Mouse (Mus musculus) intestine, embryonic 16.5 days (tissue): ENCODE data around the gene Aifm3. TPM values are rescaled to one million over a fixed set of nuclear protein-coding genes. Genes with fewer than 3 reads are reported as not detected.

ENCODE experiments used
- ATAC-seq: fragments of 200-750 bp; cut with Nextera tagmentation; 2 replicates; pipeline ENCODE4 v1.8.0; 2017; ENCODE audit warnings: moderate TSS enrichment, moderate library complexity
- H3K27ac ChIP-seq: fragments of 300-500 bp; sonication (generic); 2 replicates; pipeline ENCODE4 v1.5.1; 2014; ENCODE audit warnings: mild to moderate bottlenecking, low read length
- H3K27me3 ChIP-seq: fragments of 300-500 bp; sonication (generic); replicated peaks from 2 replicates; pipeline ENCODE4 v1.6.1; 2014; ENCODE audit warnings: low read length, control low read depth, mixed read lengths; ENCODE audit not compliant: control insufficient read depth, insufficient read depth
- H3K36me3 ChIP-seq: fragments of 300-500 bp; sonication (generic); 2 replicates; pipeline ENCODE4 v1.6.1; 2014; ENCODE audit warnings: low read length, control low read depth; ENCODE audit not compliant: control insufficient read depth, insufficient read depth
- H3K4me1 ChIP-seq: fragments of 300-500 bp; sonication (generic); 2 replicates; pipeline ENCODE4 v1.6.1; 2014; ENCODE audit warnings: low read length, control low read depth, mixed read lengths; ENCODE audit not compliant: control insufficient read depth, insufficient read depth
- H3K4me2 ChIP-seq: fragments of 300-500 bp; sonication (generic); 2 replicates; pipeline ENCODE4 v1.6.1; 2014; ENCODE audit warnings: low read depth, low read length, control low read depth
- H3K4me3 ChIP-seq: fragments of 300-500 bp; sonication (generic); 2 replicates; pipeline ENCODE4 v1.5.1; 2014; ENCODE audit warnings: mild to moderate bottlenecking, low read length
- H3K9ac ChIP-seq: fragments of 300-500 bp; sonication (generic); 2 replicates; pipeline ENCODE4 v1.6.1; 2014; ENCODE audit warnings: low read depth, low read length
- H3K9me3 ChIP-seq: fragments of 300-500 bp; sonication (generic); 2 replicates; pipeline ENCODE4 v1.6.1; 2016; ENCODE audit warnings: low read length, control low read depth; ENCODE audit not compliant: control insufficient read depth
- WGBS: fragments of 180-500 bp; shearing (Covaris S2); extraction: QIAGEN DNeasy Blood & Tissue Kit; methylation state at CpG from one replicate; pipeline ENCODE4 v1.1.7; 2014; 5-methylcytosine and 5-hydroxymethylcytosine counted together
- polyA plus RNA-seq: library from polyadenylated mRNA; unstranded; fragments of >200 nt; fragmentation: Nextera tagmentation; extraction: Ambion mirVana; gene quantifications from 2 replicates; pipeline ENCODE4 v1.2.1, GENCODE M21; 2015

Aifm3 gene
- polyA plus RNA-seq, 1 experiment from 2014 or later = 8.9 TPM

GRCm38 (mm10) chr16:17510143-17510542 lies 20.7 kb downstream of the Aifm3 start:
- no peaks in the 10 kb centered on the region for H3K9me3 ChIP-seq
- peak overlapping the region; percentile 64 for H3K4me2 ChIP-seq
- no peak overlapping the region for H3K9ac ChIP-seq
- peak overlapping the region; percentile 25 for H3K27ac ChIP-seq
- 100% methylated on average over 2 of the region's 2 CpGs for WGBS
- peaks cover 11% of the 10 kb centered on the region for H3K36me3 ChIP-seq
- ATAC-seq = no peak
- H3K4me3 ChIP-seq = 0 out of 2 replicates have a peak overlapping the region, but pooled peaks have one; percentile 1
- H3K27me3 ChIP-seq = no peaks in the 10 kb centered on the region
- H3K4me1 ChIP-seq = peaks cover 13% of the 10 kb centered on the region

- H3K4me3 ChIP-seq = 0 out of 2 replicates have a peak overlapping the region, but pooled peaks have one; percentile 13
- WGBS = 65% methylated on average over 2 of the region's 2 CpGs
Observed at GRCm38 (mm10) chr16:17510686-17511085, 21.3 kb downstream of the Aifm3 start.

GRCm38 (mm10) chr16:17511431-17511830 lies 22.0 kb downstream of the Aifm3 start:
- Histone ChIP-seq H3K36me3 (peaks cover 11% of the 10 kb centered on the region), H3K9me3 (no peaks in the 10 kb centered on the region), H3K9ac (no peak overlapping the region), H3K4me3 (no peak overlapping the region), H3K27me3 (no peaks in the 10 kb centered on the region), H3K4me2 (no peak overlapping the region), H3K4me1 (peaks cover 13% of the 10 kb centered on the region), H3K27ac (no peak overlapping the region)
- no peak for ATAC-seq
- WGBS = 90% methylated on average over 4 of the region's 4 CpGs

More at GRCm38 (mm10) chr16:17510686-17511085, 21.3 kb downstream of the Aifm3 start:
- 0 out of 2 replicates have a peak, but pooled peaks have one; percentile 3 for ATAC-seq
- no peaks in the 10 kb centered on the region for H3K27me3 ChIP-seq
- peak overlapping the region; percentile 25 for H3K27ac ChIP-seq
- H3K36me3 ChIP-seq = peaks cover 11% of the 10 kb centered on the region
- peaks cover 13% of the 10 kb centered on the region for H3K4me1 ChIP-seq
- H3K9me3 ChIP-seq = no peaks in the 10 kb centered on the region
- H3K4me2 ChIP-seq = peak overlapping the region; percentile 64; the same call in 1 of the 2 replicates
- H3K9ac ChIP-seq = 0 out of 2 replicates have a peak overlapping the region, but pooled peaks have one; percentile 5

DNA sequence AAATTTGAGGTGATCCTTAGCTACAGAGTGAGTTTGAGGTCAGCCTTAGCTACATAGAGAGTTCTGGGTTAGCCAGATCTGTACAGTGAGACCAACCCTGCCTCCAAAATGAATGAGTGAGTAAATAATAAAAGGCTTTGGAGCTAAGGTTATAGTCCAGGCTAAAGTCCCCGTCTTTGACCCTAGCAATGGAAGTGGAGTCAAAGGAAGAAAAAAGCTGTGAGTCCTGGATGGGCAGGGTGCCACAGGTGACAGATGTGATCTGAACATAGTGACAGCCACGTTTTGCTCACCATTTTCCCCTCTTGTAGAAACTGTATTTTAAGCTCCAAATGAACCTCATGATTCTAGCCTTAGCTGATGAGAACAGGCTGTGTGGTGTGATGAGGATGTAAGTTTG lies 29.5 kb downstream of the Aifm3 start:
- ATAC-seq = no peak
- peaks cover 35% of the 10 kb centered on the region for H3K36me3 ChIP-seq
- WGBS = 87% methylated on average over 2 of the region's 2 CpGs
- H3K27ac ChIP-seq = no peak overlapping the region
- H3K9ac ChIP-seq = no peak overlapping the region
- H3K4me3 ChIP-seq = no peak overlapping the region
- no peaks in the 10 kb centered on the region for H3K9me3 ChIP-seq
- no peak overlapping the region for H3K4me2 ChIP-seq
- no peaks in the 10 kb centered on the region for H3K27me3 ChIP-seq
- no peaks in the 10 kb centered on the region for H3K4me1 ChIP-seq

DNA sequence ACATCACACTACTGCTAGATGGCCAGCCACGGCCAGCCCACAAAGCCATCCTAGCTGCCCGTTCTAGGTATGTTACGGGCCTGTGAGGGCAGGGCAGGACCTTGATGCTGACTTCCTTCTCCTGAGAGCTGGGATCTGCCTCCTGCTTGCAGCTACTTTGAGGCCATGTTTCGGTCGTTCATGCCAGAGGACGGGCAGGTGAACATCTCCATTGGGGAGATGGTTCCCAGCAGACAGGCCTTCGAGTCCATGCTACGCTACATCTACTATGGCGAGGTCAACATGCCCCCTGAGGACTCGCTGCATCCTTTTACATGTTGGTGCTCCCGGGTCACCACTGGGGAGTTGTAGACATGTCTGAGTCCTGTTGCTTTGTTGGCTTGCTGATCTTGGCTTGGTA lies 34.7 kb downstream of the Aifm3 start:
- peaks cover 53% of the 10 kb centered on the region for H3K36me3 ChIP-seq
- ATAC-seq = no peak
- H3K4me1 ChIP-seq = peaks cover 4% of the 10 kb centered on the region
- no peak overlapping the region for H3K4me2 ChIP-seq
- no peak overlapping the region for H3K9ac ChIP-seq
- no peak overlapping the region for H3K4me3 ChIP-seq
- H3K27ac ChIP-seq = no peak overlapping the region
- WGBS = 90% methylated on average over 11 of the region's 11 CpGs
- no peaks in the 10 kb centered on the region for H3K27me3 ChIP-seq
- no peaks in the 10 kb centered on the region for H3K9me3 ChIP-seq

DNA sequence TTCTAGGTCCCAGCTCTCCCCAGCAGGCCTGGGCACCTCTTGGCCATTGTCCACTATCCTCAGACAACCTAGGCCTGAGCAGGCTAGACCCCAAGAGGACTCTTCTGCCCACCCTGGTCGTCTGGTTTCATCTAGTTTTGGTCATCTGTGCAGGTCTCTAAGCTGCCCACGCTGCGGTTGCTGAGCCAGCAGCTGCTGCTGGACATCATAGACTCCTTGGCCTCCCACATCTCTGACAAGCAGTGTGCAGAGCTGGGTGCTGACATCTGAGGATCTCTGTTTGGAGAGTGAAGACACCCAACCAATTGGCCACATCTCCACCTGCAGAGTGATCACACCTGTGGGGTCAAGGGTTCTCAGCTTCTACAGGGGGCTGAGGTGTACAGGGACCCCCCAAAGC lies 36.1 kb downstream of the Aifm3 start:
- Histone ChIP-seq H3K9me3 (no peaks in the 10 kb centered on the region), H3K36me3 (peaks cover 49% of the 10 kb centered on the region), H3K4me2 (no peak overlapping the region), H3K27me3 (no peaks in the 10 kb centered on the region), H3K27ac (peak overlapping the region; percentile 25), H3K4me1 (peaks cover 13% of the 10 kb centered on the region), H3K4me3 (no peak overlapping the region), H3K9ac (no peak overlapping the region)
- ATAC-seq = no peak
- 85% methylated on average over 3 of the region's 3 CpGs for WGBS

GRCm38 (mm10) chr16:17526223-17526622 lies 36.8 kb downstream of the Aifm3 start:
- no peak overlapping the region for H3K4me2 ChIP-seq
- 76% methylated on average over 6 of the region's 6 CpGs for WGBS
- H3K27ac ChIP-seq = peak overlapping the region; percentile 38
- H3K9me3 ChIP-seq = no peaks in the 10 kb centered on the region
- peaks cover 13% of the 10 kb centered on the region for H3K4me1 ChIP-seq
- ATAC-seq = peak; percentile 28
- peaks cover 43% of the 10 kb centered on the region for H3K36me3 ChIP-seq
- H3K4me3 ChIP-seq = no peak overlapping the region
- no peak overlapping the region for H3K9ac ChIP-seq
- no peaks in the 10 kb centered on the region for H3K27me3 ChIP-seq

DNA sequence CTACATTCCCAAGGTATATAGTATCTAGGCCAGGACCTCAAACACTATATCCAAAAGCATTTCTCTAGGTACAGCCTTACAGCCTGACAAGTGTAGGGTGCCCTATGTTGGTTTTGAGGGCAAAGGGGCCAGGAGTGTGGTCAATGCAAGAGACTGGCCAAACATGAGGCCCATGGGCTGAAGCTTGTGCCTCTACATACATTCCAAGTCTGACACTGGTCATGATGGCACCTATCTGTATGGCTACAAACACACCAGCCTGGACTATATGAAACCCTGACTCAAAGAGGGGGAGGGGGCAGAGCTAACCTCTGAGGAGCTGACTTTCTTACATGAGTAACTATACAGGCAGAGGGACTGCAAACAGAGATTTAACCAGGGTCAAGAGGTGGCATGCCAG lies 38.2 kb downstream of the Aifm3 start:
- Histone ChIP-seq H3K9me3 (no peaks in the 10 kb centered on the region), H3K27me3 (no peaks in the 10 kb centered on the region), H3K4me2 (no peak overlapping the region), H3K27ac (no peak overlapping the region), H3K9ac (no peak overlapping the region), H3K4me1 (peaks cover 19% of the 10 kb centered on the region), H3K36me3 (peaks cover 35% of the 10 kb centered on the region), H3K4me3 (no peak overlapping the region)
- ATAC-seq = no peak

GRCm38 (mm10) chr16:17528276-17528675 lies 38.9 kb downstream of the Aifm3 start:
- Histone ChIP-seq H3K36me3 (peaks cover 30% of the 10 kb centered on the region), H3K27ac (no peak overlapping the region), H3K9ac (no peak overlapping the region), H3K4me2 (no peak overlapping the region), H3K4me1 (peaks cover 19% of the 10 kb centered on the region), H3K27me3 (no peaks in the 10 kb centered on the region), H3K9me3 (no peaks in the 10 kb centered on the region), H3K4me3 (no peak overlapping the region)
- ATAC-seq = no peak
- WGBS = 85% methylated on average over 13 of the region's 13 CpGs

DNA sequence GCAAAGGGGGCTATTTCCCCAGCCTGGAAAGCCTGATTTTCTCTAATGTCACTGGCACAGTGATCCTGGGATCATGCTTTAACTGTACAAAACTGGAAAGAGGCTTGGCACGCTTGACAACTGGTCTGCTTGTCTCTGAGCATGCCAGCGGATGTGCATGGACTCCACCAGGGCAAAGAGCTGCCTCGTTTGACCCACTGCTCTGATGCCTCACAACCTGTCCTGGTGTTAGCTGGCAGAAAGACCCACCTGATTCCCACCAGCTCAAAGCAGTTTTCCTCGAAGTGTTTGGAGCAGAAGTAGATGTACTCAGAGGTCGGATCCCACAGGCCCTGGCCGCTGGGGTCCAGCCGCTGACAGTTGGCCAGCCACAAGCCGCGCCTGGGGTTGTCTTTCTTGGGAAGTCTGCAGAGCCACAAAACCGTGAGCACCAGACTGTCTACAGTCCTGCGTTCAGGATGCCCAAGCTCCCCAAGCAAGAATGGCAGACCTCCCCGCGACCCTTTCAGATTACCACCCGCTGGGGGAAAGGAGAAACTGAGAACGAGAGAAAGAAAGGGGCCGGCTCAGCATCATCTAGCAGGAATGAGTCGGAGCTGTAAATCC lies 40.7 kb downstream of the Aifm3 start:
- no peak for ATAC-seq
- 12% methylated on average over 17 of the region's 17 CpGs for WGBS
- peak overlapping the region; percentile 93 for H3K9ac ChIP-seq

More for the DNA sequence above, 40.7 kb downstream of the Aifm3 start:
- Histone ChIP-seq H3K4me3 (peak overlapping the region; percentile 75), H3K27ac (peak overlapping the region; percentile 97), H3K4me1 (peaks cover 19% of the 10 kb centered on the region), H3K36me3 (peaks cover 17% of the 10 kb centered on the region), H3K27me3 (no peaks in the 10 kb centered on the region), H3K4me2 (peak overlapping the region; percentile 86), H3K9me3 (no peaks in the 10 kb centered on the region)
